Mouse (Mus musculus): ENCODE data around the gene Olfml2a.

Olfml2a gene

DNA sequence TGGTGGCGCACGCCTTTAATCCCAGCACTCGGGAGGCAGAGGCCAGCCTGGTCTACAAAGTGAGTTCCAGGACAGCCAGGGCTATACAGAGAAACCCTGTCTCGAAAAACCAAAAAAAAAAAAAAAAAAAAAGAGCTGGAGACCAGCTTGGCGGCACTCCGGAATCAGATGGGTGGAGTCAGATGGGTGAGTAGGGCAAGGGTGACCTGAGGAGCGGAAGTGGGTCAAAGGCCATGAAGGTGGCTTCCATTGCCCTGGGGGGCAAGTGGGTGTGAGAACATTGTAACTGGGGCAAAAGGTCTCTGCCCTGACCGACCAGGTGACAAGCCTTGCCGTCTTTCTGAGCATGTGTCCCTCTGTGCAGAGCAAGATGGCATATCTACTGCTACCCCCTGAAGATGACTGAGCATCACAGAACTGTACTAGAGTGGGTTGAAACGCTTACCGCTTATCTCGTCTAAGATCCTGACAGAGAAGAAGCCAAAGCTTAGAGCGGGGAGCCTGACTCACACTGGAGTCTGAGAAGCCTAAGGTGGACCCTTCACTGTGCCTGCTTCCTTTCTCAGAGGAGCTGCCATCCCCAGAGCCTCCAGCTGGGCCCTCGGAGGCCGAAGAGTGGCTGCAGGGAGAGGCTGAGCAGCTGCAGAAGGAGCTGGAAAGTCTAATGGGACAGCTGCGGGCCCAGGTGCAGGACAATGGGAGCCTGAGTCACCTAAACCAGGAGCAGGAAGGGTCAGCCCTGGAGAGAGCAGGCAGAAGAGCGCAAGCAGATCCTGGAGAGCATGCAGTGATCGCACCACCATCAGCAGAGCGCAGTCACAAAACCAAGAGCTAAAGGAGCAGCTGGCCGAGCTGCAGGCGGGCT, 44.4 kb downstream of the Olfml2a start:
- in situ Hi-C loops (cut with MboI; ENCODE audit: unreplicated experiment in 2 of 2): no loop called here

DNA sequence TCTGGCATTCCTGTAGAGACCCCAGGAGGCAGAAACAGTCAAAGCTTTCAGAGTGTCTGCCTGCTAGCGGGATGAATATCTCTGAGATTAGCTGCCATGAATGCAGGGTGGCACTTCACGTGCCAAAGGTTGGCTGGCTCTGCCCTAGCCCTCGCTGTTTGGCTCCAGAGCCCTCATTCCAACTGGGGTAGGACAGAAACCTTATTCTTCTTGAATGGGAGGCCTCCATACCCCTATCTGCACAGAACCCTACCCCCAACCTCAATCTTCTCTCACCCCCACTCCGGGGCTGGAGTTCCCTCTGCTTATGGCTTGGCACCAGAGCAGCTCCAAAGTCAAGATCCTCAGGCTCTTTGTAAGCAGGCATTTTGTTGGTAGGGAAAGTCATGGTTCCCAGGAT, 46.1 kb downstream of the Olfml2a start:
- in situ Hi-C loops (cut with MboI; ENCODE audit: unreplicated experiment in 2 of 2): no loop called here

DNA sequence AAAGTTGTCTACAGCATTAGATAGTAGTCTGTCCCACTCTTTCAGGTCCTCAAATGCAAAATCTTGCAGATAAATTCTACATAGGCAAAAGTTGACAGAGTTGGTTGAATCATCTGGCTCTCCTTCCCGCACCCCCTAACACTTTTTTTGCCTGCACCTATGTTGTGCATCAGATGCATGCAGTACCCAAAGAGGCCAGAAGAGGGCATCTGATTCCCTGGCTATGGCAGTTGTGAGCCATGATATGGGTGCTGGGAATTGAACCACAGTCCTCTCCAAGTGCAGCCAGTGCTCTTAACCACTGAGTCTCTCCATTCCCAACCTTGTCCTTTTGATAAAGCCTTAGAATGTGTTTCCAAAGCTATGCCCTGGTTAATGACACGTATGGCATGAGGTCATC, 51.7 kb downstream of the Olfml2a start:
- in situ Hi-C loops (cut with MboI; ENCODE audit: unreplicated experiment in 2 of 2): no loop called here

DNA sequence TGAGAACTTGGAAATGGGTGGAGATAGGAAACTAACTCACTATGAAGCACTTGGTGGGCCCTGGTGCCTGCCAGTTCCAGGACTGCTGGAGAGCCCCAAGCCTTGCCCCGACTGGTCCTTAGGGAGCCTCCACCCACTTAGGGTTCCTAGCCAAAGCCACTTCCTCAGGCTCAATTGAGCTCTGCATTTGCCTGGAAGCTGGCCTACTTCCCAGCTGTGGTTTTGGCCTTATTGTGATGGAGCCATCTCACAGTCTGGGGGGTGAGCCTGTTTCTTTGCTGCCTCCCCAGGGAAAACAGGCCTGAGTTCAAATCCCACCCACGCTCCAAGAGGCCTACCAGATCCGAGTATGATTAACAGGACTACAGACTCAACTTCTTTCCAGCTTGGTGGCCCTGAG, 54.8 kb downstream of the Olfml2a start:
- in situ Hi-C loops (cut with MboI; ENCODE audit: unreplicated experiment in 2 of 2): no loop called here

DNA sequence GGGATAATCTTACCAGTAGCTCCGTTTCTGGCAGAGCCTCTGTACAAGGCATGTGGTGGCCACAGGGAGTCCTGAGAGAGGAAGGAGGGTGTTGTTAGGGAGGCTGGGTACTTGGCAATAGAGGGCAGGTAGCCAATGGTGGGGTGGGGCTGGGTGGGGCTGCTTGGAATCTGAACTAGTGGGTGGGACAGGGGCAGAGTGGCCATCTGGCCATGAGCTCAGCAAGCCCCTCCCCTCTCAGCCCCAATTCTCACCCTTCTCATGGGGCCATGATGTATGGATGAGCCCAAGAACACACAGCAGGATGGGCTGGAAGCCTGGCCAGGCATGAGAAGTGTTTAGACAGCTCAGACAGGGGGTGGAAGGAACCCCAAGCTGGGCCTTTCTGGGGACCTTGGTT, 55.6 kb downstream of the Olfml2a start:
- in situ Hi-C loops (cut with MboI; ENCODE audit: unreplicated experiment in 2 of 2): no loop called here

DNA sequence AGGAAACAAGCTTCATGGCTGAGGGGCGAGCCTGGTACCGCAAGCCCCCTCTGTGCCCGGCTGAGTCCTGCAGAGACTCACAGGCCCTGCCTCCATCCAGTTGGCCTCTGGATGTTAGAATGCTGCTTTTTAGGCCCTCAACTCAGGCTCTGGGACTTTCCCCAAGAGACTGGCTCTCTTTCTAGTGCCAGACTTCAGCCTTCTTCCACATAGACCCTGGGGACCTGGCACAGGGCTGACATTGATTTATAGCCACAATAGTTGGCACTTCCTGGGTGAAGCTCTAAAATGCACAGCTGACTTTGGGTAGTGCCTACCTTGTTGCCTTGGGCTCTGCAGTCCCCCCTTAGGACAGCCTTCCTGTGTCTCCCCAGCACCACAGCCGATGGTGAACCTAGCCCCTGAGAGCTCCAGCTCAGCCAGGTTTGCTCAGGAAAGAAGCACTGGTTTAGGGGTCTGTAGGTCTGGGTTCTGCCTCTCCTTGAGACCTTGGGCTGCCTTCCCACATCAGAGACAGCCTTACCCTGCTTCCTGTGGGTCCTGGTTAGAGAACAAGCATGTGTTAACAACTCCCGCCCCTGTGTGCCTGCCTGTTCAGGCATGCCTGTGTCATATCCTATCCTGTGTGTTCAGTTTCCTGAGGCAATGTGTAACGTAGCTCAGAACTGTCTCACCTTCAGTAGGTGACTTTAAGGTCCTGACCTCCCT, 56.2 kb downstream of the Olfml2a start:
- in situ Hi-C loops (cut with MboI; ENCODE audit: unreplicated experiment in 2 of 2): no loop called here

DNA sequence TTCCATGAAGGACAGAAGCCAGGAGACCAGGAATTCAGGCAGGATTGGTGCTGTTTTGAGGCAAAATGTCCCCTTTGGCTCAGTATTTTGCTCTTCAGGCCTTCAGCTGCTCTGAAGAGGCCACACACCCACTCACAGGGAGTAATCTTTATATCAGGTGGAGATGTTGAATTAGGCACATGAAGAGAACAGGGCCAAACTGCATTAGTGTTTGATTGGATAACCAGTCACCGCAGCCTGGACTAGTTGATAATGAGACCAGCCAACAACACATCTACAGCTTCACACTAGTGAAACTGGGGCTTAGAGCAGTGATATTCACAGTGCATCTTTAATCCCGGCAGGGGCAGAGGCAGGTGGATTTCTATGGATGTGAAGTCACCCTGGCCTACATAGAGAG, 57.2 kb downstream of the Olfml2a start:
- in situ Hi-C loops (cut with MboI; ENCODE audit: unreplicated experiment in 2 of 2): no loop called here

DNA sequence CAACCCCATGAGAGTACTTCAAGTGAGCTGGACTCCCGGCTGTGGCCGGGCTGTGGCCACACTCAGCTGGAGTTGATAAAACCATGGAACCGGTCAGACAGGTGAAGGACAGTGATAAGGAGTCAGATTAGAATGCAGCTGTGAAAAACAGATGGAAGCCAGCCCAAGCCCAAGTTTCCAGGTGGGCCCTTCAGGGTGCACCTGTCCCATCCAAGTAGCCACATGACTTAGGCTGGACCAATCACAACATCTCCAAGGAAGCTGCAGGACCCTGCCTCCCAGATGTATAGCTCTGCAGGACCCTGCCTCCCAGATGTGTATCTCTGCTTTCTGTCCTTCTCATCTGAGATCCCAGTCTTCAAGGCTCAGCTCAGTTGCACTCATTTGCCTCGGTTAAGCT, 60.2 kb downstream of the Olfml2a start:
- in situ Hi-C loops (cut with MboI; ENCODE audit: unreplicated experiment in 2 of 2): loop anchor here (10.0 kb wide), 3 partner anchors 197 to 337 kb away; no protein-coding TSS in a partner anchor

DNA sequence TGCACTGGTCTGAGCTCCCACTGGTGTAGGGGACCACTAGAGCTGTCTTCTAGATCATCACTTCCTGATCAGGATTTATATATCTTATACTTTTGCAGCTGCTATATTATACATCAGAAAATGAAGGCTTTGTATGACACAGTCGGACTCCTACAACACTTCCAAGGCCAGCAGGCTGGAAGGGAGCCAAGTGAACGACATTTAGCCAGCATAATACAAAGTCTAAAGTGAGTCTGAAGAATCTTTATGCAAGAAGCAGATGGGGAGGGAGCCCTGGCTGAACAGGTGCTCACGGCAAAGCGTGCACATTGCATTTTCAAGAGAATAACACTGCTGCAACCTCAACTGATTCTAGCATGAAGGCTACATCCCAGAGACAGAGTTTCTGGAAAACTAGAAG, 60.7 kb downstream of the Olfml2a start:
- in situ Hi-C loops (cut with MboI; ENCODE audit: unreplicated experiment in 2 of 2): loop anchor here (10.0 kb wide), 3 partner anchors 198 to 338 kb away; no protein-coding TSS in a partner anchor

DNA sequence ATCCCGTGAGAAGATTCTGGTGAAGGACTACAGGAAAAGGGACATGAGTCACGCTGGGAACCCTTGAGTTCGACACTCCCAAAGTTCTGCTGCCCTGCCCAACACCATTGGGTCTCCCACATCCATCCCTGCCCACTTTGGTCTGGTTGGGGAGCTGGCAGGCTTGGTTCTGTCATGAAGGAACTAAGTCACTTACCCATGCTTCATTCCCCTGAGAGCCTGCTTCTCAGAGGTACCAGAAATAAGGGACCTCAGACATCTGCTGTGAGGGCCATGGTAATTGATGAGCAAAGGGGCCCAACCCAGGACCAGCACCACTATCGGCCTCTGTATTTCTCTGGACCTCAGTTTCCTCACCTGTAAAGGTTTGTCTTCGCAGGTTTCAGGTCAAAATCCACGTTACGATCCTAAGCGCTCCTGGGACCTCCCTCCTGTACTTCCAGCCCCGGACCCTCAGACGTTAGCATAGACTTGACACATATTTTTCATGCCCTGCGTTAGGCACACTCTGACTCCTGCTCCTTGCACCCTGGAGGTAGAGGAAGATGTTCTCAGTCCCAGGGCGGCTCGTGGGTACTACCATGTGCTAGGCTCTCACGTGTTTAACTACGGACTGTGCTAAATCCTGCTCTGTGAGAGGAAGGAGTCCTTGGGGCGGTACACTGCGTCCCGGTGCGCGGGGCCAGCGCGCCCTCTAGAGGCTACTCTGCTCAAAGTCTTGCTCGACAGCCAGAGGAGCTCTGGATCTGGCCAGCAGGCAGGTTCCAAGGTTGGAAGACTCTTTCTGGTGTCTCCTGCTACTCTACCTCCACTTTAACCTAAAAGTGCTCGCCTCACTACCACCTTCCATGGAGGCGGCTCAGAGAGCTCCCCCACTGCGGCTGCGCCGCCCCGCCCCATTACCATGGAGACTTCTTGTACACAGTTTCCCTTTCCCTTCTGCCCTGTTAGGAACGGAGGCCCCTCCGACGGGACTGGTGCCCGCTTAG, 65.9 kb downstream of the Olfml2a start, which contains the start of gene Wdr38:
Gene Wdr38 (plus strand): TSS at position 91 of the 989 bp plus-strand sequence.
- in situ Hi-C loops (cut with MboI; ENCODE audit: unreplicated experiment in 2 of 2): loop anchor here (5.0 to 10.0 kb wide), 6 partner anchors 65 to 343 kb away; partner anchors contain the start of genes Nr6a1 (in 1 of the 2) and Olfml2a (in 1 of the 2)

DNA sequence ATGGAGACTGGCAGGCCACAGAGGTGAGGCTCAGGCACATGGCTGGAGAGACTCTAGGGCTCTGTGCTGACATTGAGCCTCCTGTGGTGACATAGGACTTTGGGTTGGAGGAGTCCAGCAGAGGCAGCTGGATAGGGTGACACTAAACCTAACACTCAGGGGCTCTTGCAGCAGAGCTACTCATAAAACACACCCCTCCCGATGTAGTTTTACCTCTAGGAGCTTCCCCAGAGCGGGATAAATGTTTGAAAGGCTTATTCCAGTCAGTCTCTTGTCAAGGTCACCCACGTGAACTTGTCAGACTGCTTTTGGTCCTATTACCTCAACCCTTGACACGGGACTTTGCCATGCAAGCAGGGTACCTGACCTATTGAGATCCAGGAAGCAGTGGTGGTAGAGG, 67.6 kb downstream of the Olfml2a start:
- in situ Hi-C loops (cut with MboI; ENCODE audit: unreplicated experiment in 2 of 2): loop anchor here (5.0 to 10.0 kb wide), 6 partner anchors 67 to 345 kb away; partner anchors contain the start of genes Nr6a1 (in 1 of the 2) and Olfml2a (in 1 of the 2)

DNA sequence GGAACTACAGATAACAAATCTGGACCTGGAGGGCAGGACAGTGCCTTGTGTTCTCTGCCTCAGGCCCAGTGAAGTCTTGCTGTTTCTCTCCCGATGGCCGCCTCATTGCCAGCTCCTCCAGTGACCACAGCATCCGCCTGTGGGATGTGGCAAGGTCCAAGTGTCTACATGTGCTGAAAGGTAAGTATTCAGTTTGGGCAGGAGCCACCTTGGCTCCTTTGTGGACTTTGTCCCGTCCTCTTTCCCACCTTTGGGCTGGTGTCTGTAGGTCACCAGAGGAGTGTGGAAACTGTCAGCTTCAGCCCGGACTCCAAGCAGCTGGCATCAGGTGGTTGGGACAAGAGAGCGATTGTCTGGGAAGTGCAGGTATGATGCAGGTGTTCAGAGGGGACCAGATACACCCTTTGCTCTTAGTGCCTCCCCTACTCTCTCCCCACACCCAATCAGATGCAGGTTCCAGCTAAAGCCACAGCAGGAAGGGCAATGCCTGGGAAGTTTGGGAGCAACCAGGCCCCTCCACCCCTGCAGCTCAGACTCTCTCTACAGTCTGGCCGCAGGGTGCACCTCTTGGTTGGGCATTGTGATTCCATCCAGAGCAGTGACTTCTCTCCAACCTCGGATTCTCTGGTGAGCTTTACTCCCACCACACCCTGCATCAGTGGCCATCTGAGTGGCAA, 68.3 kb downstream of the Olfml2a start:
- in situ Hi-C loops (cut with MboI; ENCODE audit: unreplicated experiment in 2 of 2): loop anchor here (5.0 to 25.0 kb wide), 7 partner anchors 68 to 1638 kb away; partner anchors contain the start of genes Nr6a1 (in 1 of the 2), Olfml2a (in 1 of the 2) and Pdcl (in 1 of the 2)

DNA sequence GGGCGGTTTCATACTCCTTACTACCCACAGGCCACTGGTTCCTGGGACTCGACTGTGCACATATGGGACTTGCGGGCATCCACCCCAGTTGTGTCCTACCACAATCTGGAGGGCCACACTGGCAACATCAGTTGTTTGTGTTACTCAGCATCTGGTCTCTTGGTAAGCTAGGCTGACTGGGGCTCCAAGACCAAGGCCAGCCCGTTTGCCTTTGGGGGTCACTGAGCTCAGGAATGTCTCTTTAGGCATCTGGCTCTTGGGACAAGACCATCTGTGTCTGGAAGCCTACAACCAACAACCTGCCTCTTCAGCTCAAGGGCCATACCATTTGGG, 68.8 kb downstream of the Olfml2a start:
- in situ Hi-C loops (cut with MboI; ENCODE audit: unreplicated experiment in 2 of 2): loop anchor here in 1 of 2 experiments (25.0 kb wide), 1 partner anchor 1638 kb away; the partner anchor contains the start of gene Pdcl

DNA sequence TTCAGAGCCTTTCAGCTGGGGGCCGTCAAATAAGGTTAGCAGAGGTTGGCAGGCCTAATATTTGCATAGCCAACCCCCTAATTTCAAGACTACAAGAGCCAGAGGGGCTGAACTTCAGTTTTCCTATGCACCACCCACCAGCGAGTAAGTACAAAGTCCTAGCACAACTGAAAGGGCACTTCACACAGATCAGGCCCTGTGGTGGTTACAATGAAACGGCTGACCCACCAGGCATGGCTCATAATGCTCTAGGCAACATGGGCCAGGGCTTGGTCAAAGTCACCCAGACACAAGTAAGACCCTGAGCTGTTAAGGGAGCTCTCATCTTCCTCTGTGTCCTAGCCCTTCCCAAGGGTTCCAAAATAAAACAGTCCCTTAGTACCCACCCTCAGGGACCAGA, 70.1 kb downstream of the Olfml2a start:
- in situ Hi-C loops (cut with MboI; ENCODE audit: unreplicated experiment in 2 of 2): loop anchor here in 1 of 2 experiments (25.0 kb wide), 1 partner anchor 1640 kb away; the partner anchor contains the start of gene Pdcl

DNA sequence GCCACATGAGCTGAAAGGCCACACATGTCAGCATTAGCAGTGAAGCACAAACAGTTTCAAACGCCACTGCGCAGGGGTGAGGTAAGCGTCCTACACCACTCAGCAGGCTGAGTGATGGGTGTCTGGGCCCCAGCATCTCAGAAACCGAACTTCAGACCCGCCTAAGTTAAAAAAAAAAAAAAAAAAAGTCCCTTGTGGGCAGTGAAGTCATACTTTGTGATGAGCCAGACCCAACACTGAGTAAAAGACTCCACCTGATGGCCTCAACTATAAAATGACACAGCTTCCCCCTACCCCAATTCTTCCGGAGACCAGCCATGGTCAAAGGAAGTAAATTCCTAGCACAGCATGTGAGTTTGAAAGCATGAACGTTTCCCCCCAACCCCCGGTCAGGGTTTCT, 71.3 kb downstream of the Olfml2a start:
- in situ Hi-C loops (cut with MboI; ENCODE audit: unreplicated experiment in 2 of 2): loop anchor here in 1 of 2 experiments (25.0 kb wide), 1 partner anchor 1641 kb away; the partner anchor contains the start of gene Pdcl

DNA sequence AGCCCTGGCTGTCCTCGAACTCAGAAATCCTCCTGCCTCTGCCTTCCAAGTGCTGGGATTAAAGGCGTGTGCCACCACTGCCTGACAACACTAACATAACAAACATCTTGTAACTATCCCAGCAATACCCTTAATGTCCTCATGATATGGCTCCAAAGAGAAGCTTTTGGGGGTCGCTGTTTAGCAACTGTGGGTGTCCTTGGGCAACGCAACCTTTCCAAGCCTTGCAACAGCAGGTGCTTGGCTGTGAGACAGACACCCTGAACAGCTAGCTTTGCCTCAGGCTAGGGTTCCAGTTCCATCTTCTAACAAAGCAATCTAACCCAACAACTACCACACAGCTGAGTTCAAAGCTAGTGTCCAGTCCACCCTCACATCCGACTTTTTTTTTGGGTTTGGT, 71.7 kb downstream of the Olfml2a start:
- in situ Hi-C loops (cut with MboI; ENCODE audit: unreplicated experiment in 2 of 2): loop anchor here in 1 of 2 experiments (25.0 kb wide), 1 partner anchor 1641 kb away; the partner anchor contains the start of gene Pdcl

DNA sequence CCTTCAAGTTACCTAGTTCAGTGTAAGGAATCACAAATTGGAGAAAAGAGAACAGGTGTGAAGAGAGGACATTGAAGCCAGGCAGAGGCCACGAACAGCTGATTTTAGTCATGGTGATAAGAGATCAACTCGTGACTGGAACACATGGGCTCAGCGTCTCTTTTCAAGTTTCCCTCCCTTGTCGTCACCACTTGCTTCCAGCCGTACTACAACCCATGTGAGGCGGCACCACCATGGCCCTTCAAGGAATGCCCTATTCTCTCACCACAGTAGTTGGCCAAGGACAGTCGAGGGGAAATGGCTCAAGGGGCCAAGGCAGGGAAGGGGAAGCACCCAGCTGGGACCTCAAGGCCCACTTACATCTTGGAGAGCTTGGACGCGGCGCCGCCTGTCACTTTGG, 72.6 kb downstream of the Olfml2a start:
- in situ Hi-C loops (cut with MboI; ENCODE audit: unreplicated experiment in 2 of 2): loop anchor here in 1 of 2 experiments (25.0 kb wide), 1 partner anchor 1642 kb away; the partner anchor contains the start of gene Pdcl

DNA sequence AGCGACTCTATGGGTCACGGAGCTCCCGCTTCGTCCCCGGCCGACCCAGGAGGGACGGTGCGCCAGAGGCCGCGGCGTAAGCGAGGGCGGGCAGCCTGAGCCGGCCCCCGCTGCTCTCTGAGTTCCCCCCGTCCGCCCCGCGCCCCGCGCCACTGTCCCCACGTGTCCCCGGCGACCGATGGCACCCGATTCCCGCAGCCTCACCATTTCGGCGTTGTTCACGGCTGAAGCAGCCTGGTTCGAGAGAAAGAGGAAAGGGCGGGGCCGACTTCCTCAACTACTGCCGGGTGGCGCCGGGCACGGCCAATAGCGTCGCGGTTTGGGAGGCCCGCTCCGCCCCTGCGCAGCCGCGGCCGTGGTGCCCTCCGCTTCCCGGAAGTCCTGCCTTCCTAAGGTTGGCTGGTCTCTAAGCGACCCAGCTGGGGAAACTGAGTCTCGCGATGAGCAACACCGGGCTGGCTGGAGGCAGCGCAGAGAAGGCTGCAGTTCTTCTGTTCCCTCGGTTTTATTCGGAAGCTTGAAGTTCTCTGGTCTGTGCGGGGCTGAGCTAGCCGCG, 73.2 kb downstream of the Olfml2a start, which contains the start of gene Arpc5l:
Gene Arpc5l (plus strand): TSS at position 469 of the 556 bp plus-strand sequence.
- in situ Hi-C loops (cut with MboI; ENCODE audit: unreplicated experiment in 2 of 2): loop anchor here in 1 of 2 experiments (25.0 kb wide), 1 partner anchor 1643 kb away; the partner anchor contains the start of gene Pdcl

Measured in v-Abl transformed pro-B cells (cell line).